Mouse (Mus musculus): Measurements from ENCODE around the gene Abcb9. TPM values are rescaled to one million over a fixed set of nuclear protein-coding genes. Genes with fewer than 3 reads are reported as not detected.

Gene Abcb9
- total RNA-seq, 2 experiments from 2014 or later, result 7.9 to 9.5 TPM

DNA sequence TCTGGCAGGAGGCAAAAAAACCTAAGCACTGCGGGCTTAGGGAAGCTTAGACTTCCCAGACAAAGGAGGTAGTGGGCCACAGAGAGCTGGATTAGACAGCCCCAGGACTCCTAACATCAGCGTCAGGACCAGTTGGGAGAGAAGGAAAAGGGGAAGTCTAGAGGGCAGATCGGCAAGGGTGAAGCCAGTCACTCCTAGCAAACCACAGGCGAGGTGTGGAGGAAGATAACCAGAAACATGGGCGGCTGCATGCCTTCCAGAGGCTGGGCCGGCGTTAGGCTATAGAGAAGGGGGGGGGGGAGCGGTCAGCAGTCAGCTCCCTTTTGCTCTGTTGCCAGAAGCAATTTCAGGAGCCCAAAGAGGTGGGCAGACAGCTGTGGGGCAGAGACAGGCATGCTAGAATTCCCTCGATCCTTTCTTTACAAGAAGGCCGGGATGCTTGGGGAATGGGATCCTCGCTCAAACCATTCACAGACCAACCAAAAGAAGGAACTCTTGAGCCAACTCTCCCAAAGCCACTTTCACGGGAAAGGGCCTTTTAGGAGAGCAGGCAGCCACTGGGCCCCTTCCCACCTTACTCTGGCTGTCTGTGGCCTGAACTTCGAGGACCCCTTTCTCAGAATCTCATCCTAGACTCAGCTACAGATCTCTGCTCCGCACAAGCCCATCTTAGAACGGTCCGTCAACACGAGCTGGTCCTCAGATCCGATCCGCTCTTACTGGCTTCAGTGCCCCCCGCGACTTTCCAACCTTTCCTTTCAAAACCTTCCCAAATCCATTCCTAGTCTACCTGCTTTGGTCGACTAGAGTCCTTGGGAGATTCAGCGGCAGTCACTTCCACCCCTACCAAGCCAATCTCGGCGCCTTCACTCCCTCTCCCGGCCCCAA lies 64.3 kb downstream of the Abcb9 start:
- no peak for DNase-seq

DNA sequence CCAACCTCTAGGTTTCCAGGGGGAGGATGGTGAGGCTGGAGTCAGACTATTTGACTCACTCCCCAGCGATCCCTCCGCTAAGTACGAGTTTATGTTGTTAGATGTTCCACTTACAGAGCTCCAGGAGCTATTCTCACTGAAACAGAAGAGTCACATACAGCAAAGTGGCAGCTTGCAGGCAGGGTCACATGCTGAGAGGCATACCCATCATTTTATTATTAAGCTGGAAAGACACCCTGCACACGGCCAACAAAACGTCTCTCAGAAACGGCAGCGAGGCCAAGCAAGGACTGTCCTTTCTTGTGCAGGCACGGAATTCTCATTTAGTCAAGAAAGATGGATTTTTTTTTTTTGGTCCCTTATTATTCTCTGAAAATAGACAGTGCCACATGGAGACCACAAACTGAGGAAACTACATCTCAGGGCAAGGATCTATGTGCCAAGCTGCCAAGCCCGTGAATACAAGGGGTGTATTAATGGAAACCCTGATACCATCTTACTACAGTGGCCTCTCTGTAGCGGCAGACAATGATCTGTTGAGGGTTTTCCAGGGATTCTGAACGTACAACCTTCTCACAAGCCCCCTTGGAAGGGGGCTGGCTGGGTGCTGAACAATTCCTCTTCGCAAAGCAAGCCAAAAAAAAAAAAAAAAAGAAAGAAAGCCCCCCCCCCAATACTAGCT lies 65.1 kb downstream of the Abcb9 start:
- DNase-seq, result no peak

DNA sequence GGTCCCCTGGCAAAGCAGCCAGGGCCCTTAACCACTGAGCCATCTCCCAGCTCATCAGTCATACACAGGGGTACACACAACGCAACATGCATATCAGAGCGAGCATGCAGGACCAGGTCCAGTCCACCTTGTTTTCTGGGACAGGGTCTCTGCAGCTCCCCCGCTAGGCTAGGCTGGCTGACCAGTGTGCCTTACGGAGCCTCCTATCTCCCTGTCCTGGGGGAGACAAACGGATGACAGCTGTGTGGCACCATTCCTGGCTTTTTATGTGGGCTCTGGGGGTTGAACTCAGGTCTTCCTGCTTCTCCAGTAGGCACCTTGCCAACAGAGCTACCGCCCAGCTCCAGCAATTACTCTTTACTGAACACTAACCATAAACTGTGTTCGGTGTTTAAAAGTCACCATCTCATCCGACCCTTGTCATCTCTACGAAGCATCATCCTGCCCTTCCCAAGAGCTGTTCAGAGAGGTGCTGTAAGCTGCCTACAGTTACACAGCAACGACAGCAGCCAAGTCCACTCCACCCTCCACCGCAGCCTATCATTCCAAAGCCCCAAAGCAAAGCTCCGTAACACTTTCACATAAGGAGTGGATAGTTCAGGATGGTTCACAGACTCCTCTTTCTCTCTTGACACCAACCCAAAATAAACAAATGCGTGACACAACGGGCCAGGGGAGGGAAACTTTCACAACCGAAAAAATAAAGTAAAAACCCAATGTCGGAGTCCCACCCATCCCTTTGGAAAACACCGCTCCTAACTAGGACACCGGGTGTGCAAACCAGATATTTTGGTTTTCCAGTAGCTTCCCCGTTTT lies 66.2 kb downstream of the Abcb9 start:
- DNase-seq, result no peak

DNA sequence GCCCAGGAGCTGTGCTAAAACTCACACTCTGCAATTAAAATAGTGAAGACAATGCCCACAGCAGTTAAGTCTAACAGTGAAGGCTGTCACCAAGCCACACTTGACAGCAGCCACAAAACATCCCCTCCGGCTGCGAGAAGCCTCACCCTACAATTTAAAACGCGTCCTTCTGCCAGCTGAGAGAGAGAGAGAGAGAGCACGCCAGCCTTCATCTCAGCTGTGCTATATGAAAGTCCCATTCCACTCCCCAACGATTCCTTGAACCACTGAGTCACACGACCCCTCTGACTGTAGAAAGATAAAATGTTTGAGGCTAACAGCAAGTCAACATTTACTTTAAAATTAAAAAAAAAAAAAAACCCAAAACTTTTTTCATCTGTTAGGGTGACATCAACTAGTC lies 66.9 kb downstream of the Abcb9 start:
- no peak for DNase-seq

DNA sequence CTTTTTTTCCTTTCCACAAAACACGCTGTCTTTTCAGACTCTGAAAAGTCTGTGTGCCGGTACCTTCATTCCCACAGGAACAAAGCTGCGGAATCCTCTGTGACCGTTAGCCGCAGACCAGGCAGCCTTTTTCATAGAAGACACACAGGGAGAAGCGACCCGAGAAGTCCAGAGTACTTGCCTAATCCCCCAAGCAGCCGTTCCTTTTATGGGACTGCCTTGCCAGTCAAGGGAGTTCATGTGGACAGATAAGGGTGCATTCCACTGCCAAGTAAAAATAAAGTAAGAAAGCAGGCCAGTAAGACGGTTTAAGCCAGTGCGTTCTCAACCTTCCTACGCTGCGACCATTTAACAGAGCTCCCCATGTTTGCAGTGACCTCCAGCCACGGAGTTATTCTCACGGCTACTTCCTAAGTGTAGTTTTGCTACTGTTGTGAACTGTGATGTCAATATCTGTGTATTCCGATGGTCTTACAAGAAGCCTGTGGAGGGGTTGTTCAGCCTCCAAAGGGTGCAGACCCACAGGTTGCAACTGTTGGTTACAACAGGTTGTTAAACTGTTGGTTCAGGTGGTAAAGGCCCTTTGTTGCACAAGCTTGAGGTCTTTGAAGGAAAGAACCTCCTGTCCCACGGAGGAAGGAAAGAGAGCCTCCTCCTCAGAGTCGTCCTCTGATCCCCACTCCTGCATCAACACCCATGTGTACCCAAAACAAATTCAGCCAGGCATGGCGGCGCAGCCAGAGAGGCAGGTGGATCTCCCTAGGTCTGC lies 67.7 kb downstream of the Abcb9 start:
- no peak for DNase-seq

DNA sequence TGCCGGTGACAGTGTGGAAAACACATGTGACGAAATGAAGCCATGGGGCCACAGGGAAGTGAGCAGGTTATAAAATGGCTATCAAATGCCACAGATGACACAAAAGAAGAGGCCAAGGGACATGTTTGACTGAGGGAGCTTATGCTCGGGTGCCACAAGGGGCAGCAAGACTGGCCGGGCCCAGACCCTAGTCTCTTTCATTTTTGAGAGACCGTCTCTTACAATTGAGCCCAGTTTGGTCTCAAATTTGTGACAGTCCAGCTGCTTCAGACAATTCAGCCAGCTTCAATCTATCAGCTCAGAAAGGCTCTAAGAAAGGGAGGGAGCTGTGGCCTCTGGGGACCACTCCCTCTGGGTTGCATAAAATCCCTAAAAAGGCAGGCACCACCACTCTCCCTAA lies 69.0 kb downstream of the Abcb9 start:
- DNase-seq, result no peak

DNA sequence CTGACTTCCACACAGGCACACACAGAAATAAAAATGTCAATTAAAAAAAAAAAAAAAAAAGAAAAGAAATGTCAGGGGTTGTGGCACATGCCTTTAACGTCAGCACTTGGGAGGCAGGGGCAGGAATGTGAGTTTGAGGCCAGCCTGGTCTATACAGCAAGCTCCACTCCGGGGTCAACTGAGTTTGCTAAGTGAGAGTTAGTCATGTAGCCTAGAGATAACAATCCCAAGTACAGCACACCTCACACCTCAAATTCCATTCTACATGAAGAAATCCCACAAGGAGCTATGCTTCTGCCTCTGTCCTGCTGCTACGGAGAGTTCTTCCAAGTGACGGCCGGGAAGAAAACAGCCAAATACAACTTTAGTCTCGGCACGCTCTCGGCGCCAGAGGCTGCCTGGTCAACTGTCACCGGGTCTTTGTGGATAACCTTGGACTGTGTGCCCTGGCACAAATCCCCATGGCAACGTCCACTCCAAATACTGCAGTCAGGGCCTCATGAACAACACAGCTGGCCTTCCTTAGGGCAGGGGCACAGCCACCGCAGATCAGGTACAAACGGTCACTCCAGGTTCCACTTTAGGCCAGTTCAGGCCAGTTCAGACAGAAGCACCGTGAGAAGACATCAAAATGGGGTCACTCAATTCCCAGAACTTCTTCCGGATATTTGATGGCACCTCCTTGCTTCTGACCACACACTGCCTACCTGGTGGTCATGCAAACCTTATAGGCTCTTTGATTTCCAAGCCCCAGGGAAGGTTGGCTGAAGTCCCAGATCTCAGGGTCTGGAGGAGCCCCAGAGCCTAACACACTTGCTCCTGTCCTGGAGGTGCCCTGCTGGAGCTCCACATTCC lies 69.8 kb downstream of the Abcb9 start:
- no peak for DNase-seq

GRCm38 (mm10) chr5:124025146-124025545 lies 70.5 kb downstream of the Abcb9 start:
- DNase-seq, result no peak

GRCm38 (mm10) chr5:124024677-124025076 lies 70.9 kb downstream of the Abcb9 start:
- DNase-seq, result no peak

DNA sequence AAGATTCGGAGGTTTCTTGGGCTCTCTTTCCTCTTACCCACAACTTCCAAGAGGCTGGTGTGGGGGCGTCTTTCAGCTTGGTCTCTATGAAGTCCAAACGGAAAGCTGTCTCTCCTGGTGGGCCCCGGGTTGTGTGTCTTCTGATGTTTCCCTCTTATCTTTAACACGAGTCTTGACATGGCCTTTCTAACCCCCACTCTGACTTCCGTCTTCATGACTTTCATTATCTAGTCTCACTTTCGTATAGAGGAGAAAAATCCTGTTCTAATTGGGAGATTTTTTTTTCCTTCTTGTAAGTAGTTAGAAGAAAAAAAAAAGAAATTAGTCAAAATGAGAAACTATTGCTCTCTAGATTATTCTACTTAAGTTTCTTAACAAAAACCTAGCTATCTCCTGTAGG lies 73.2 kb downstream of the Abcb9 start:
- DNase-seq, result no peak

DNA sequence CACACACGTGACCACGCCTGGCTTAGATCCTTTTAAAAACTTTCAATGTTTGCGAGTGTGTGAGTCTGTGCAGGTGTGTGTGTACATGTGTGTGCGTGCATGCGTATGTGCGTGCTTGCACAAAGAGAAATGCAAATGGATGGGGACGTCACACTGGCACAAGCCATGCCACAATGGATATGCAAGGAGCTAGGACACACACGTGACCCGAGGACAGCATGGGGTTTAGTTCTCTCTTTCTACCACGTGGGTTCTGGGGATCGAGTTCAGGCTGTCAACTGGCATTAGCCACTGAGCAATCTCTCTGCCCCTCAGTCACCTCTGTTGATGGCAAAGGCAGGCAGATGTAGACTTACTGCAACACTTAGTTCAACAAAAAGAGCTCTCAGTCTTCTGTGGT lies 73.9 kb downstream of the Abcb9 start:
- DNase-seq, result no peak

DNA sequence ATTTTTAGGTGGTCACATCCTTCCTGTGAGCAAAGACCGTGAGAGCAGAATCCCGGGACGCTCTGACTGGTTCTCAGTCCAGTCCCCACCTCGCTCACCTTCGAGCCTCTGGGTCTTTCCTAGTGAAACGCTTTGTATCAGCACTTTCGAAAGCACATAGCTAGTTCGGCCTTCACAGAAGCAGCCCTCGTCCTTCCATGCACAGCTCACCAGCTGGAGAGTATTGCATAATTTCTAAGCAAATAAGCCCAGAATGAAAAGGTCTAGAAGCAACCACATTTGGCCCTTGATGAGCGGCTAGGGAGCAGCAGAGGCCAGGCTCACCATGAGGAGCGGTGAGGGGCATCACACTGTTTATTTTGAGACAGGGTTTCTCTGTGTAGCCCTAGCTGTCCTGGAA lies 74.5 kb downstream of the Abcb9 start:
- DNase-seq, result no peak

- peak; percentile 63 for DNase-seq
These were observed 76.0 kb downstream of the Abcb9 start for GRCm38 (mm10) chr5:124019348-124020216.

- DNase-seq, result no peak
These were observed 76.9 kb downstream of the Abcb9 start for GRCm38 (mm10) chr5:124018651-124019050.

DNA sequence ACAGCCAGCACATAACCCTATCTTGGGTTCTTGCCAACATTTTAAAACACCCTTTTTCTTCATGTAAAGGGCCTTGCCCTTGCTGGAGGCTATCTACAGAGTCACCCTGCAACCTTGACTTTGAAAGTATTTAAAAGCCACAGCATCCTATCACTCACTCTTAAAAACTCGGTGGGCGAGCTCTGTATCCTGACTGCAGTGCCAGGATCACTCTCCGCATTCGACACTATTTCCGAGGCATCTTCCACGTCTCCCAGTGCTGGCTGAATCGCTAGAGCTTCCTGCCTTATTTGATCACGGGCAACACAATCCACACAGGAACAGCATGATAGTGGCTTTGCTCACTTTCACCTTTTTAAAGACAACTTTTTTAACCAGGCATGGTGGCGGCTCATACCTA lies 77.7 kb downstream of the Abcb9 start:
- DNase-seq, result no peak

DNA sequence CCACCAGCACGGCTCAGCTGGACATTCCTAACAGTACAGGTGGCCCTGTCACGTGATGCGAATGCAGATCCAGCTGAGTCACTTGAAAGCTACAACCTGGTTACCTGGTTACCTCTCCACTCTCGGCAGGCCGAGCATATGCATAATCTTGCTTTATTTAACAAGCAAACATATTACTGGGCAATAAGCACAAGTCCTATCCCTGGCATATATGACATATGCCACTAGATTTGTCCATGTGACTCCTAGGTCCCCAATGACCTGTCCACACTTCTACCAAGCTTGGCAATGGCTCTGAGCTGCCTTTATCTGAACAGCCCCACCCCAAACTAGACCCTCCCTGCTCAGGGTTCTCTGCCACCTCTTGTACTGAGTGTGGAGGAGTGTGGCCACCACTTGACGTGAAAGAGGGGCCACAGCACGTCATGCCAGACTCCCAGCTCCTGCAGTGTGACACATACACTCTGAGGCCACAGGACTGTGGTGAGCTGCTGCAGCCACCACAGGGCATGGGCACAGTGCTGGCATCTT lies 79.2 kb downstream of the Abcb9 start:
- DNase-seq, result no peak

DNA sequence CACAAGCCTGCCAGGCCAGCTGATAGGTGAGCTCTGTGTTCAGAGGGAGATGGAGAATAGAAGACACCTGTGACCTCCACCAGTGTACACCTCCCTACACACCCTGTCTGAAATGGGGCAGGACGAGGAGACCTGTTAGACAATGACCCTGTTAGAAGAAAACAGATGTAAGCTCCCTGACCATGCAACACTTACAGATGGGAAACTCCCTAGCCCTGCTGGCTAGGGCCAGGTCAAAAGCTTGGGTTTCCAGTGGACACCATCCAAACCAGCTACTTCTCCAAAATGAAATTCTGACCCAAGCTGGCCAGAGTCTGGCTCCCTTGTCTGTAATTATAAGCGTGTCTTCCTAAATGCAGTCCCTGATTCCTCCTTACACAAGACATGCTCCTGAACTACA lies 79.9 kb downstream of the Abcb9 start:
- DNase-seq, result no peak

DNA sequence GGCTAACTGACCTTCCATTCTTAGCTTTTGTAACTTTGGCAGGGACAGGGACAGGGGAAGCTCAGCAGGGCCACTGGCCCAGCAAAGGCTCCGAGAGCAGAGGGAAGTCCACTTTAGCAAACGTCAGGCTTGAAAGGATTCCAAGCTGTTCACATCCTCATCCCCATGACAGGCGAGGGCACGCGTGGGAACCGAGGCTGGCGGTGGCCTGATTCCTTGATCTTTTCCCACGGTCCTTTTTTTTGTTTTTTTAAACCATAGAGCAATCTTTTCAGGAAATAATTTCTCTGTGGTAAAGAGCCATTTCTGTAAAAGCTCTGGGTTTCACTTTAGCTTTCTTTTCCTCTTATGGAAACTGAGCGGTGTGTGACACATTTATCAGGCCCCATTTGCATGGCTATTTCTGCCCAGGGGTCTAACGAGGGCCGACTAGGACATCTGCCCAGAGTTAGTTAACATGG lies 80.8 kb downstream of the Abcb9 start:
- DNase-seq, result no peak

- no peak for DNase-seq
These were observed 81.4 kb downstream of the Abcb9 start for GRCm38 (mm10) chr5:124014180-124014579.

GRCm38 (mm10) chr5:124013747-124014146 lies 81.9 kb downstream of the Abcb9 start:
- DNase-seq, result no peak
